Mouse (Mus musculus) midbrain, postnatal 0 days (tissue): ENCODE results near the gene Trip4. TPM values are rescaled to one million over a fixed set of nuclear protein-coding genes. Genes with fewer than 3 reads are reported as not detected.

Source experiments
- ATAC-seq: fragments of 200-750 bp; cut with Nextera tagmentation; 2 replicates; pipeline ENCODE4 v1.8.0; 2017; ENCODE audit warnings: moderate number of reproducible peaks, mild to moderate bottlenecking, moderate TSS enrichment, moderate library complexity; ENCODE audit not compliant: low FRiP score
- DNase-seq: peaks from one replicate; pipeline ENCODE4 v3.0.0-alpha.2; 2015; ENCODE audit warnings: low spot score
- H3K27ac ChIP-seq: fragments of 300-500 bp; sonication (generic); 2 replicates; pipeline ENCODE4 v1.5.1; 2014; ENCODE audit warnings: low read depth, mild to moderate bottlenecking, low read length, mixed read lengths
- H3K27me3 ChIP-seq: fragments of 300-500 bp; sonication (generic); 2 replicates; pipeline ENCODE4 v1.6.1; 2014; ENCODE audit warnings: low read length, control low read depth, mixed read lengths; ENCODE audit not compliant: insufficient read depth
- H3K36me3 ChIP-seq: fragments of 300-500 bp; sonication (generic); 2 replicates; pipeline ENCODE4 v1.6.1; 2014; ENCODE audit warnings: low read length, control low read depth, mixed read lengths; ENCODE audit not compliant: insufficient read depth
- H3K4me1 ChIP-seq: fragments of 300-500 bp; sonication (generic); 2 replicates; pipeline ENCODE4 v1.6.1; 2014; ENCODE audit warnings: mild to moderate bottlenecking, control low read depth, antibody characterized with exemption, low read length, mixed read lengths; ENCODE audit not compliant: insufficient read depth
- H3K4me2 ChIP-seq: fragments of 300-500 bp; sonication (generic); 2 replicates; pipeline ENCODE4 v1.6.1; 2014; ENCODE audit warnings: low read depth, mild to moderate bottlenecking, low read length, mixed read lengths; ENCODE audit not compliant: poor library complexity, severe bottlenecking
- H3K4me3 ChIP-seq: fragments of 300-500 bp; sonication (generic); 2 replicates; pipeline ENCODE4 v1.5.1; 2014; ENCODE audit warnings: low read depth, mild to moderate bottlenecking, low read length, moderate library complexity
- H3K9ac ChIP-seq: fragments of 300-500 bp; sonication (generic); replicated peaks from 2 replicates; pipeline ENCODE4 v1.6.1; 2014; ENCODE audit warnings: mild to moderate bottlenecking, low read length, moderate library complexity, mixed read lengths; ENCODE audit not compliant: poor library complexity, severe bottlenecking
- H3K9me3 ChIP-seq: fragments of 300-500 bp; sonication (generic); 2 replicates; pipeline ENCODE4 v1.6.1; 2016; ENCODE audit warnings: low read length, control low read depth
- CTCF ChIP-seq: IDR thresholded peaks from 2 replicates; pipeline ENCODE4 v1.5.1; 2016; ENCODE audit warnings: antibody characterized with exemption, mild to moderate bottlenecking
- WGBS: fragments of 180-500 bp; shearing (Covaris S2); extraction: QIAGEN DNeasy Blood & Tissue Kit; methylation state at CpG from one replicate; pipeline ENCODE4 v1.1.7; 2014; 5-methylcytosine and 5-hydroxymethylcytosine counted together
- polyA plus RNA-seq: library from polyadenylated mRNA; unstranded; fragments of >200 nt; fragmentation: Nextera tagmentation; extraction: Ambion mirVana; gene quantifications from 2 replicates; pipeline ENCODE4 v1.2.1, GENCODE M21; 2015
- total RNA-seq: library from RNA; depleted of rRNA; stranded (reverse); fragments of >200 nt; gene quantifications from 2 replicates; pipeline ENCODE4 v1.2.3, GENCODE M21; 2014

Gene Trip4
- total and polyA plus RNA-seq, 2 experiments from 2014 or later, result 25.6 to 32.1 TPM

GRCm38 (mm10) chr9:65827344-65828015, 81.1 kb downstream of the Trip4 start, which contains the start of gene Zfp609:
Zfp609 (minus strand) TSS chr9:65827564.
- peak within 1 kb of the TSS; percentile 74 for H3K4me2 ChIP-seq
- H3K9me3 ChIP-seq, result no peaks in the 10 kb centered on the region
- no peaks in the 10 kb centered on the region for H3K36me3 ChIP-seq
- DNase-seq (peak; percentile 97), ATAC-seq (peak; percentile 92)
- peak within 1 kb of the TSS; percentile 89 for H3K9ac ChIP-seq
- H3K27me3 ChIP-seq, result no peaks in the 10 kb centered on the region
- WGBS, result under 1% methylated on average over 32 of the region's 76 CpGs
- H3K4me1 ChIP-seq, result peaks cover 19% of the 10 kb centered on the region
- peak within 1 kb of the TSS; percentile 89 for H3K4me3 ChIP-seq
- peak within 1 kb of the TSS; percentile 94 for H3K27ac ChIP-seq
- TF ChIP-seq CTCF, result no peak

DNA sequence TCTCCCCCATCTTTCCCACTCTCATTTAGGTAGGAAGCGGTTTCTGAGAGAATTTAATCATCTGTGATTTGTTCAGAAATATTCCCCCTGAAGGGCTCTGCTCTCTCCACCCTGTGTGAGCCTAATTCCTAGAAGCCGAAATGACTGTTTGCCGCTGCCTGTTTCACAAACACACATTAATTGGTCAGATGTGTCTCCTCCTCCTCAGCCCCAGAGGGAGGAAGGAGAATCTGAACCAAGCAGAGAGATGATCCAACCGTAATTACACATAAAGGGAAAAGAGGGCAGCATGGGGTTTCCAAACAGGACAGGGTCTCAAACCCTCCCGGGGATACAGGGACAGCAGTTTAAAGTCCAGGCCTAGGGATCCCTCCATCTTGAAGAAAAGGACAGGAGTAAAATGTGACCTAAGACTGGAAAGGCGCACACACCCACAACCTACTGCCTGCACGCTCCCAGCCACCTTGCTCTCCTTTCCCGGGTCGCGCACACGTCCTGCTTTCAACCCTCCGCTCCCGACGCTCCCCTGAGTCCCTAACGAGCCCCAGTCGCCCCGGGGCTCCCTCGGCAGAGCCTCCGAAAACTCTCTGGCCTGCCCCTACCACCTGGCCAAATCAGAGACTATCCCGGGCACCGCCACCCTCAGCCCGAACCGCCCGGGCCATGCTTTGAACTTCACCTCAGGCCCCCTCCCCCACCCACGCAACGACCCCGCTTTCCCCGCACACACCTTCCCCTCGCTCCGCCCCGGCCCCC, 81.8 kb downstream of the Trip4 start:
- Histone ChIP-seq H3K27me3 (no peaks in the 10 kb centered on the region), H3K9me3 (no peaks in the 10 kb centered on the region), H3K9ac (peak overlapping the region; percentile 89), H3K4me2 (peak overlapping the region; percentile 74), H3K4me3 (peak overlapping the region; percentile 89), H3K36me3 (no peaks in the 10 kb centered on the region), H3K4me1 (peaks cover 19% of the 10 kb centered on the region), H3K27ac (peak overlapping the region; percentile 94)
- WGBS, result under 1% methylated on average over 29 of the region's 31 CpGs
- TF ChIP-seq CTCF, result peak; percentile 12; the same call in 1 of the 2 replicates
- ATAC-seq (peak; percentile 59), DNase-seq (peak; percentile 74)

DNA sequence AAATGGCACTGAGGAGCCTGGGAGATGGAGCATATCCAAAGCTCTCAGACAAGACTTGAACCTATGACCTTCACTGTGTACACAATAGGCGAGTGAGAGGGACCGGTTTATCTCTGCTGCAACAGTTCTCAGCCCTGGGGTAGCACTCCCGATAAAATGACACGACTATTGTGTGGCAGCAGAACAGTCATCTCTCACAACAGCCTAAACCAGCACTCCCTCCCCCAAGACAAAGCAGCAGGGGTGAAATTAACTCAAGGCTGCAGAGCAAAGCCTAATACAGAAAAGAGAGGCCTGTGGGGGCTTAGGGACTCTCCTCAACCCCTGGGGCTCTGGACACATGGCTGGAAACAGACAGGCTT, 82.4 kb downstream of the Trip4 start:
- TF ChIP-seq CTCF, result no peak
- DNase-seq (peak; percentile 37), ATAC-seq (no peak)
- H3K4me2 ChIP-seq, result peak overlapping the region; percentile 74
- WGBS, result 0% methylated on average over 4 of the region's 4 CpGs
- peak overlapping the region; percentile 94 for H3K27ac ChIP-seq
- H3K4me3 ChIP-seq, result peak overlapping the region; percentile 89
- no peaks in the 10 kb centered on the region for H3K36me3 ChIP-seq
- peaks cover 19% of the 10 kb centered on the region for H3K4me1 ChIP-seq
- H3K9ac ChIP-seq, result peak overlapping the region; percentile 89
- H3K9me3 ChIP-seq, result no peaks in the 10 kb centered on the region
- H3K27me3 ChIP-seq, result no peaks in the 10 kb centered on the region

- 22% methylated on average over 10 of the region's 10 CpGs for WGBS
- H3K4me3 ChIP-seq, result peak overlapping the region; percentile 5; the same call in 1 of the 2 replicates
- no peaks in the 10 kb centered on the region for H3K36me3 ChIP-seq
- no peak overlapping the region for H3K27ac ChIP-seq
- ATAC-seq (no peak), DNase-seq (peak; percentile 19)
- no peaks in the 10 kb centered on the region for H3K9me3 ChIP-seq
- no peak overlapping the region for H3K9ac ChIP-seq
- peaks cover 19% of the 10 kb centered on the region for H3K4me1 ChIP-seq
- TF ChIP-seq CTCF, result no peak
- H3K27me3 ChIP-seq, result no peaks in the 10 kb centered on the region
- peak overlapping the region; percentile 30 for H3K4me2 ChIP-seq
Measured at GRCm38 (mm10) chr9:65823716-65824462, 84.7 kb downstream of the Trip4 start.

DNA sequence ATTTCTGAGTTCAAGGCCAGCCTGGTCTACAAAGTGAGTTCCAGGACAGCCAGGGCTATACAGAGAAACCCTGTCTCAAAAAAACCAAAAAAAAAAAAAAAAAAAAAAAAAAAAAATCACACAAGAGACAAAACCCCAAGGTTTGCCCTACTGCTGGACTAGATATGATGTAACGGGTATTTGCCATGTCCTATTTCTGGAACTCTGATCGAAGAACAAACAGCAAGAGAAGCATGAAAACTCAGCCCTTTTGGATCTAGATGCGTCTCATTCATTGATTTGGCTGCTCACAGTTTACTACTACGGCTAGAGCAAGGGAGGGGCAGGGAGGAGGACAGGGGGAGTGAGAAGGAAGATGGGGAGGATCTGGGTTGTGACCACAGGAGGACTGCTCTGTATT, 86.6 kb downstream of the Trip4 start:
- no peak for TF ChIP-seq CTCF
- no peaks in the 10 kb centered on the region for H3K36me3 ChIP-seq
- H3K27ac ChIP-seq, result no peak overlapping the region
- WGBS, result 79% methylated on average over 4 of the region's 4 CpGs
- H3K4me3 ChIP-seq, result no peak overlapping the region
- H3K4me1 ChIP-seq, result peaks cover 20% of the 10 kb centered on the region
- ATAC-seq (no peak), DNase-seq (no peak)
- H3K27me3 ChIP-seq, result no peaks in the 10 kb centered on the region
- H3K4me2 ChIP-seq, result no peak overlapping the region
- no peak overlapping the region for H3K9ac ChIP-seq
- H3K9me3 ChIP-seq, result no peaks in the 10 kb centered on the region
